13 mouse cellular contexts compared by ENCODE assay signal in the genomic region with DNA sequence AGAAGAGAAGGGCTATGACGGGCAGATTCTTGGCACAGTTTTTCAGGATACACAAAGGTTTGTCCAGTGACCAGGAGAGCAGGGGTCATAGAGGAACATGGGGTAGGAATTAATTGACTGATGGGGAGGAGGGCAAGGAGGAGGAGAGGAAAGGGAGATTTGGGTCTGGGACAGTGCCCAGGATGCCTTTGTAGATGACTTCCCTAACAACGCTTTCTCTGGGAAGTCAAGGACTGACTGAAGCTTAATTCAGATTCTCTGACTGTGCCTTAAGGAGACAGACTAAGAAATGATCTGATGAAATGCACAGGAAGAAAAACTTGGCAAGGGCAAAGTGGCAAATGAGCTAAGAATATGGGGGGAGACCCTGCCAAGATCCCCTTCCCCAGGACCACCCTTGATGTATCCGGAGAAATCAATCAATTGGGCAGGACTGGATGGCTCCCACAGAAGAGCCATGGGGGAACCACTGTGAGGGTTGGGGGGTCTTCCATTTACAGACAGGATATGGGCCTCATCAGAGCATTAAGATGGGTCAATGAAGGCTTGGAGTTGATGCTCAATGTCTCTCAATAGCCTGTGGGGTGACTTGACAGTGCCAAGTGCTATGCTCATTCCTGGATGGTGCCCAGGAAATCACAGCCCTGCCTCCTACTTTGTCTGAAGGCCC.
DNase-seq lines count a peak whose midpoint lies in the region; ATAC-seq and TF ChIP-seq lines count a peak whose summit lies in the region.
"Had no signal": no experiment of that assay in that cellular context is flagged by ENCODE, and none has a peak within 500 bp of the region (broad histone marks: within the 10 kb centered on the region; RNA-seq: fewer than 3 reads in every experiment).

No protein-coding gene starts in this region.

- DNase-seq in kidney, adult 2 months: peak; percentile 1
- no peak for DNase-seq in kidney, adult 11 months
- no peak for DNase-seq in midbrain, embryonic 10.5 days (ENCODE audit: low spot score)
- peak; percentile 40 to 63 for DNase-seq in cerebellum, postnatal 10 days
- DNase-seq: gastrocnemius, postnatal 25 days; liver, embryonic 13.5 days had no signal

- H3K27ac ChIP-seq in kidney, adult 2 months (ENCODE audit: insufficient read depth, low read depth, low read length): no peak overlapping the region
- H3K27ac ChIP-seq in midbrain, embryonic 16.5 days (ENCODE audit: low read length): no peak overlapping the region
- H3K27ac ChIP-seq in midbrain, embryonic 10.5 days (replicated peaks): no peak overlapping the region
- H3K27ac ChIP-seq: embryonic facial prominence, embryonic 12.5 days; kidney, postnatal 0 days; liver, embryonic 13.5 days had no signal

- H3K36me3 ChIP-seq in kidney, adult 2 months (ENCODE audit: control insufficient read depth, insufficient read depth, low read length): no peaks in the 10 kb centered on the region
- H3K36me3 ChIP-seq in midbrain, embryonic 16.5 days (ENCODE audit: control insufficient read depth, insufficient read depth, low read length): no peaks in the 10 kb centered on the region
- H3K36me3 ChIP-seq in midbrain, embryonic 10.5 days: no peaks in the 10 kb centered on the region
- H3K36me3 ChIP-seq: embryonic facial prominence, embryonic 12.5 days; liver, embryonic 13.5 days had no signal

- H3K4me1 ChIP-seq in kidney, adult 2 months (ENCODE audit: control insufficient read depth, insufficient read depth, low read length): no peaks in the 10 kb centered on the region
- no peaks in the 10 kb centered on the region for H3K4me1 ChIP-seq in midbrain, embryonic 16.5 days (ENCODE audit: control insufficient read depth, insufficient read depth, low read length)
- H3K4me1 ChIP-seq in midbrain, embryonic 10.5 days: no peaks in the 10 kb centered on the region
- H3K4me1 ChIP-seq: liver, embryonic 13.5 days had no signal

- ATAC-seq in midbrain, embryonic 16.5 days: peak; percentile 70
- no peak for ATAC-seq in erythroid progenitor cell, adult 5-6 weeks (replicated peaks; ENCODE audit: low FRiP score, poor library complexity, severe bottlenecking)
- ATAC-seq in megakaryocyte-erythroid progenitor cell, adult 5-6 weeks (replicated peaks; ENCODE audit: low FRiP score, low TSS enrichment, poor library complexity, severe bottlenecking): no peak
- ATAC-seq: Patski had no signal

- no peaks in the 10 kb centered on the region for H3K9me3 ChIP-seq in midbrain, embryonic 16.5 days (replicated peaks; ENCODE audit: control insufficient read depth, low read length, poor library complexity, severe bottlenecking)
- H3K9me3 ChIP-seq in midbrain, embryonic 10.5 days (replicated peaks): no peaks in the 10 kb centered on the region
- H3K9me3 ChIP-seq: embryonic facial prominence, embryonic 12.5 days; liver, embryonic 13.5 days had no signal

- H3K27me3 ChIP-seq in kidney, adult 2 months (replicated peaks; ENCODE audit: control insufficient read depth, insufficient read depth, low read length): no peaks in the 10 kb centered on the region
- no peaks in the 10 kb centered on the region for H3K27me3 ChIP-seq in midbrain, embryonic 16.5 days (ENCODE audit: control insufficient read depth, insufficient read depth, low read depth, low read length)
- no peaks in the 10 kb centered on the region for H3K27me3 ChIP-seq in midbrain, embryonic 10.5 days (ENCODE audit: low read depth, poor library complexity, severe bottlenecking)
- H3K27me3 ChIP-seq: embryonic facial prominence, embryonic 12.5 days; liver, embryonic 13.5 days; Patski had no signal

- H3K9ac ChIP-seq in midbrain, embryonic 16.5 days (ENCODE audit: low read depth, low read length): no peak overlapping the region
- H3K9ac ChIP-seq: embryonic facial prominence, embryonic 12.5 days; liver, embryonic 13.5 days had no signal

- no peak overlapping the region for H3K4me2 ChIP-seq in midbrain, embryonic 16.5 days (ENCODE audit: low read length)
- H3K4me2 ChIP-seq: embryonic facial prominence, embryonic 12.5 days; heart, embryonic 11.5 days; liver, embryonic 13.5 days had no signal

- 75% methylated on average over 3 of the region's 3 CpGs for WGBS in kidney, adult 2 months
- WGBS in midbrain, embryonic 16.5 days: 83% methylated on average over 3 of the region's 3 CpGs
- WGBS in midbrain, embryonic 10.5 days: 94% methylated on average over 3 of the region's 3 CpGs

- TF ChIP-seq CTCF in kidney, adult 2 months (conservative IDR thresholded peaks at IDR 0.05; ENCODE audit: insufficient read depth, insufficient read length, low read depth, low read length): no peak

- H3K4me3 ChIP-seq in kidney, adult 2 months (ENCODE audit: insufficient read depth, low read depth, low read length): no peak overlapping the region
- no peak overlapping the region for H3K4me3 ChIP-seq in midbrain, embryonic 16.5 days (ENCODE audit: low read depth, low read length)
- H3K4me3 ChIP-seq in midbrain, embryonic 10.5 days: no peak overlapping the region
- H3K4me3 ChIP-seq: embryonic facial prominence, embryonic 12.5 days; liver, embryonic 13.5 days had no signal

- no peak for TF ChIP-seq POLR2A in kidney, adult 2 months (IDR thresholded peaks at IDR 0.05; ENCODE audit: low read depth, low read length)

Comparison
In these comparisons a context has a peak if more than half of its experiments do, and no peak if none do; other contexts are left out.
1. DNase-seq: peak in kidney, adult 2 months (single experiment) and cerebellum, postnatal 10 days (2 of 2); none in kidney, adult 11 months (single experiment) and midbrain, embryonic 10.5 days (single experiment).